Mouse (Mus musculus) lung, adult 2 months (tissue): ENCODE measurements at regions not wholly inside any gene's neighbourhood (a gene's known extent, or its start where the extent isn't known, plus 50 kb on each side); places are given as distances from the start of the nearest gene placed in this dataset.

ENCODE experiments used
- DNase-seq: peaks from one replicate; pipeline ENCODE4 v3.0.0; 2022
- H3K4me1 ChIP-seq: fragments of 200-500 bp; 2 replicates; pipeline ENCODE4 v1.6.1; 2011; ENCODE audit warnings: low read length; ENCODE audit not compliant: control insufficient read depth, insufficient read depth
- H3K4me3 ChIP-seq: fragments of 200-500 bp; replicated peaks from 2 replicates; pipeline ENCODE3; 2011; ENCODE audit warnings: low read depth, mild to moderate bottlenecking, control low read depth, low read length; ENCODE audit errors: extremely low read depth
- CTCF ChIP-seq: fragments of 200-500 bp; IDR thresholded peaks from 2 replicates; pipeline ENCODE4 v1.5.1; 2011; ENCODE audit warnings: mild to moderate bottlenecking, low read length, control low read depth; ENCODE audit not compliant: insufficient read depth
- POLR2A ChIP-seq: fragments of 200-500 bp; IDR thresholded peaks from 2 replicates; pipeline ENCODE4 v1.6.1; 2011; ENCODE audit warnings: low read depth, mild to moderate bottlenecking, control low read depth, low read length, borderline replicate concordance; ENCODE audit errors: extremely low read depth
- WGBS: fragments of 180-500 bp; shearing (Covaris S2); methylation state at CpG from one replicate; pipeline ENCODE4 v1.1.7; 2018; 5-methylcytosine and 5-hydroxymethylcytosine counted together

- TF ChIP-seq POLR2A: no peak
- TF ChIP-seq CTCF: no peak
- no peak overlapping the region for H3K4me3 ChIP-seq
- no peaks in the 10 kb centered on the region for H3K4me1 ChIP-seq
- no peak for DNase-seq
- 68% methylated on average over 5 of the region's 5 CpGs for WGBS
Observed at GRCm38 (mm10) chr1:119167443-119167842, 114.0 kb upstream of the Gli2 start.

- Histone ChIP-seq H3K4me1 (no peaks in the 10 kb centered on the region), H3K4me3 (no peak overlapping the region)
- 91% methylated on average over 7 of the region's 7 CpGs for WGBS
- no peak for TF ChIP-seq POLR2A
- no peak for TF ChIP-seq CTCF
- no peak for DNase-seq
Observed at GRCm38 (mm10) chr1:119166286-119166685, 112.9 kb upstream of the Gli2 start.

GRCm38 (mm10) chr1:119164811-119165210 lies 111.4 kb upstream of the Gli2 start:
- no peak for DNase-seq
- TF ChIP-seq POLR2A (no peak), CTCF (no peak)
- Histone ChIP-seq H3K4me3 (no peak overlapping the region), H3K4me1 (no peaks in the 10 kb centered on the region)
- 82% methylated on average over 5 of the region's 5 CpGs for WGBS

- no peaks in the 10 kb centered on the region for H3K4me1 ChIP-seq
- TF ChIP-seq POLR2A (no peak), CTCF (no peak)
- H3K4me3 ChIP-seq: no peak overlapping the region
- DNase-seq: no peak
Observed at GRCm38 (mm10) chr1:119163846-119164245, 110.4 kb upstream of the Gli2 start.

- DNase-seq: no peak
- Histone ChIP-seq H3K4me3 (no peak overlapping the region), H3K4me1 (no peaks in the 10 kb centered on the region)
- TF ChIP-seq CTCF (no peak), POLR2A (no peak)
- WGBS: 65% methylated on average over 7 of the region's 7 CpGs
Observed at GRCm38 (mm10) chr1:119163114-119163740, 109.8 kb upstream of the Gli2 start.

GRCm38 (mm10) chr1:119161751-119162150 lies 108.3 kb upstream of the Gli2 start:
- TF ChIP-seq CTCF (no peak), POLR2A (no peak)
- DNase-seq: no peak
- WGBS: 48% methylated on average over 3 of the region's 3 CpGs
- no peak overlapping the region for H3K4me3 ChIP-seq
- no peaks in the 10 kb centered on the region for H3K4me1 ChIP-seq

GRCm38 (mm10) chr1:119160354-119160753 lies 106.9 kb upstream of the Gli2 start:
- 60% methylated on average over 1 of the region's 1 CpGs for WGBS
- no peak for DNase-seq
- TF ChIP-seq CTCF (no peak), POLR2A (no peak)
- H3K4me3 ChIP-seq: no peak overlapping the region
- H3K4me1 ChIP-seq: no peaks in the 10 kb centered on the region

GRCm38 (mm10) chr1:119157171-119157700 lies 103.8 kb upstream of the Gli2 start:
- H3K4me1 ChIP-seq: no peaks in the 10 kb centered on the region
- H3K4me3 ChIP-seq: no peak overlapping the region
- no peak for DNase-seq
- TF ChIP-seq CTCF (no peak), POLR2A (no peak)
- 88% methylated on average over 4 of the region's 4 CpGs for WGBS

GRCm38 (mm10) chr1:119153619-119154018 lies 100.2 kb upstream of the Gli2 start:
- no peak overlapping the region for H3K4me3 ChIP-seq
- TF ChIP-seq CTCF: no peak
- no peak for TF ChIP-seq POLR2A
- no peaks in the 10 kb centered on the region for H3K4me1 ChIP-seq
- 99% methylated on average over 4 of the region's 4 CpGs for WGBS
- DNase-seq: no peak

GRCm38 (mm10) chr1:119152776-119153175 lies 99.4 kb upstream of the Gli2 start:
- H3K4me1 ChIP-seq: no peaks in the 10 kb centered on the region
- no peak overlapping the region for H3K4me3 ChIP-seq
- TF ChIP-seq CTCF: no peak
- no peak for TF ChIP-seq POLR2A
- DNase-seq: no peak
- 75% methylated on average over 6 of the region's 6 CpGs for WGBS
